Mouse (Mus musculus): Measurements from ENCODE around the gene Snx3.

Snx3 gene

DNA sequence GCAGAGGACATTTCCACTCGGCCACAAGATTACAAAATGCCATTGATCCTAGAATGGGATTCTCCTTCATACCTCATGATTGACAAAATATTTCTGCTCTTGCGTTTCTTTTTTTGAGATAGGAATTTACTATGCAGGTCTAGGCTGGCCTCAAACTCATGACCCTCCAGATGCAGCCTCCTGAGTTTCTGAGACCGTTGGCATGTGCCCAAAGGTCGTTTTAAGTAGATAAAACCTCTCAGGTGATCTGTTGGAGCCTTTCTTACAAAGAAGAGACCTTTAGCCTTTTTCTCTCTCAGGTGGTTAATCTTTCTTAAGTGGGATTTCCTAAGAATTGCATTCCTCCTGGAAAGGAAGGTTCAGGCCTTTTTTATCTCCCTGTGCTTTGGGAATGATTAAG is 8.8 kb upstream of the Snx3 start:
- Histone ChIP-seq H3K27me3 (ENCODE audit: insufficient read depth, low read length) (no peaks in the 10 kb centered on the region), H3K9me3 (ENCODE audit: low read length) (no peaks in the 10 kb centered on the region), H3K4me3 (replicated peaks; ENCODE audit: low read length) (no peak overlapping the region), H3K36me3 (ENCODE audit: insufficient read depth, low read length) (no peaks in the 10 kb centered on the region), H3K4me1 (replicated peaks; ENCODE audit: low read depth, low read length) (peaks cover 20% of the 10 kb centered on the region)
- TF ChIP-seq NANOG (IDR thresholded peaks at IDR 0.05; ENCODE audit: borderline replicate concordance, low read length) (no peak), CTCF (conservative IDR thresholded peaks at IDR 0.05; ENCODE audit: low read length) (no peak), POU5F1 (IDR thresholded peaks at IDR 0.05; ENCODE audit: borderline replicate concordance, low read length) (no peak)

- H3K9me3 ChIP-seq (ENCODE audit: low read length), result no peaks in the 10 kb centered on the region
- no peaks in the 10 kb centered on the region for H3K27me3 ChIP-seq (ENCODE audit: insufficient read depth, low read length)
- peaks cover 39% of the 10 kb centered on the region for H3K4me1 ChIP-seq (replicated peaks; ENCODE audit: low read depth, low read length)
- TF ChIP-seq NANOG (IDR thresholded peaks at IDR 0.05; ENCODE audit: borderline replicate concordance, low read length) (no peak), POU5F1 (IDR thresholded peaks at IDR 0.05; ENCODE audit: borderline replicate concordance, low read length) (no peak), CTCF (conservative IDR thresholded peaks at IDR 0.05; ENCODE audit: low read length) (no peak)
- H3K4me3 ChIP-seq (replicated peaks; ENCODE audit: low read length), result peak overlapping the region; percentile 96; the same call in 1 of the 2 replicates
- H3K36me3 ChIP-seq (ENCODE audit: insufficient read depth, low read length), result peaks cover 15% of the 10 kb centered on the region
Measured at GRCm38 (mm10) chr10:42500611-42501010, 1.2 kb upstream of the Snx3 start.

DNA sequence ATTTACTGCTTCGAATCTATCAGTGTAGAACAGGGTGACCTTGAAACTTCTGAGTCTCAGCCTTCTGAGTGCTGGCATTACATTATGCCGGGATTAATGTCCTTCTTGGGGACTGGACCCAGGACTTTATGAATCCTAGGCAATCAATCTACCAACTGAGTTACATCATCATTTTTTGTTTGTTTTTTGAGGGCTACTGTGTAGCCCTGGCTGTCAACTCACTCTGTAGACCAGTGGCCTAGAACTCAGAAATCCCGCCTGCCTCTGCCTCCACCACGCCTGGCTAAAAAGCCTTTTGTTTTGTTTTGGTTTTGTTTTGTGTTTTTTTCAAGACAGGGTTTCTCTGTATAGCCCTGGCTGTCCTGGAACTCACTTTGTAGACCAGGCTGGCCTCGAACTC is 669 bp upstream of the Snx3 start:
- TF ChIP-seq CTCF (conservative IDR thresholded peaks at IDR 0.05; ENCODE audit: low read length) (no peak), POU5F1 (IDR thresholded peaks at IDR 0.05; ENCODE audit: borderline replicate concordance, low read length) (no peak), NANOG (IDR thresholded peaks at IDR 0.05; ENCODE audit: borderline replicate concordance, low read length) (no peak)
- H3K4me1 ChIP-seq (replicated peaks; ENCODE audit: low read depth, low read length), result peaks cover 41% of the 10 kb centered on the region
- no peaks in the 10 kb centered on the region for H3K9me3 ChIP-seq (ENCODE audit: low read length)
- H3K4me3 ChIP-seq (replicated peaks; ENCODE audit: low read length), result peak overlapping the region; percentile 96
- peaks cover 20% of the 10 kb centered on the region for H3K36me3 ChIP-seq (ENCODE audit: insufficient read depth, low read length)
- no peaks in the 10 kb centered on the region for H3K27me3 ChIP-seq (ENCODE audit: insufficient read depth, low read length)

DNA sequence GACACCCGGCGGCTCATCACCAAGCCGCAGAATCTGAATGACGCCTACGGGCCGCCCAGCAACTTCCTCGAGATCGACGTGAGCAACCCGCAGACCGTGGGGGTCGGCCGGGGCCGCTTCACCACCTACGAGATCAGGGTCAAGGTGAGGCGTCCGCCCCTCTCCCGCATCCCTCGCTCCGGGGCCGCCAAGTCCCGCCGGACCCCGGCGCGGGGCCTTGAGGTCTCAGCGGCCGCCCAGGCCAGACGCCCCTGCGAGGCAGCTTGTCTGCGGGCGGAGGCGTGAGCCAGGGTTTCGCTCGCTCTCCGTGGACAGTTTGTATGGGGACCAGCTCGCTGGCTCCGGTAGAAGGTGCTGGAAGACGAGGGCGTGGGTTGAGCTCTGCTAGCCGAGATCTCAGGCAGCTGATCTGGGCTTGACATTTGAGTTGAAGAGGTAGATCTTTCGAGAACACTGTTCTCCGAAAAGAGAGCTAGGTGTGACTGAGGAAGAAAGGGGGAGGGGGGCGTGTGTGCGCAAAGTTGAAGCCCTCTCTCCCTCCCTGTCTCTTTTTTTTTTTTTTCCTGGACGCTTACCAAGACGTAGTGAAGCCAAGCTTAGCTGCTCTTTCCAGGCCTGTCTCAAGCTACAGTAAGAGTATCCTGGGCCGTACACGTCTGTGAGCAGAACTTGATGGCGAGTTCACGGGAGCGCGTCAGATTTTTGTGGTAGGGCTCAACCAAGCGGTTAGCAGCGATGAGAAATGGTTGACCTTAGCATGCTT is 700 bp downstream of the Snx3 start:
- Histone ChIP-seq H3K36me3 (ENCODE audit: insufficient read depth, low read length) (peaks cover 32% of the 10 kb centered on the region), H3K4me3 (replicated peaks; ENCODE audit: low read length) (peak overlapping the region; percentile 96), H3K4me1 (replicated peaks; ENCODE audit: low read depth, low read length) (peaks cover 41% of the 10 kb centered on the region), H3K9me3 (ENCODE audit: low read length) (no peaks in the 10 kb centered on the region), H3K27me3 (ENCODE audit: insufficient read depth, low read length) (no peaks in the 10 kb centered on the region)
- TF ChIP-seq CTCF (conservative IDR thresholded peaks at IDR 0.05; ENCODE audit: low read length), result no peak
- no peak for TF ChIP-seq NANOG (IDR thresholded peaks at IDR 0.05; ENCODE audit: borderline replicate concordance, low read length)
- TF ChIP-seq POU5F1 (IDR thresholded peaks at IDR 0.05; ENCODE audit: borderline replicate concordance, low read length), result no peak

GRCm38 (mm10) chr10:42504096-42504710 is 2.4 kb downstream of the Snx3 start:
- Histone ChIP-seq H3K27me3 (ENCODE audit: insufficient read depth, low read length) (no peaks in the 10 kb centered on the region), H3K4me1 (replicated peaks; ENCODE audit: low read depth, low read length) (peaks cover 36% of the 10 kb centered on the region), H3K9me3 (ENCODE audit: low read length) (peaks cover 12% of the 10 kb centered on the region), H3K4me3 (replicated peaks; ENCODE audit: low read length) (0 out of 2 replicates have a peak overlapping the region, but pooled peaks have one; percentile 17), H3K36me3 (ENCODE audit: insufficient read depth, low read length) (peaks cover 44% of the 10 kb centered on the region)
- TF ChIP-seq NANOG (IDR thresholded peaks at IDR 0.05; ENCODE audit: borderline replicate concordance, low read length) (no peak), CTCF (conservative IDR thresholded peaks at IDR 0.05; ENCODE audit: low read length) (no peak), POU5F1 (IDR thresholded peaks at IDR 0.05; ENCODE audit: borderline replicate concordance, low read length) (no peak)

GRCm38 (mm10) chr10:42510141-42510540 is 8.3 kb downstream of the Snx3 start:
- Histone ChIP-seq H3K27me3 (ENCODE audit: insufficient read depth, low read length) (no peaks in the 10 kb centered on the region), H3K36me3 (ENCODE audit: insufficient read depth, low read length) (peaks cover 86% of the 10 kb centered on the region), H3K4me3 (replicated peaks; ENCODE audit: low read length) (no peak overlapping the region), H3K4me1 (replicated peaks; ENCODE audit: low read depth, low read length) (peaks cover 6% of the 10 kb centered on the region), H3K9me3 (ENCODE audit: low read length) (peaks cover 66% of the 10 kb centered on the region)
- no peak for TF ChIP-seq NANOG (IDR thresholded peaks at IDR 0.05; ENCODE audit: borderline replicate concordance, low read length)

- no peak overlapping the region for H3K4me3 ChIP-seq (replicated peaks; ENCODE audit: low read length)
- H3K4me1 ChIP-seq (replicated peaks; ENCODE audit: low read depth, low read length), result no peaks in the 10 kb centered on the region
- H3K36me3 ChIP-seq (ENCODE audit: insufficient read depth, low read length), result peaks cover 84% of the 10 kb centered on the region
- no peaks in the 10 kb centered on the region for H3K27me3 ChIP-seq (ENCODE audit: insufficient read depth, low read length)
- TF ChIP-seq CTCF (conservative IDR thresholded peaks at IDR 0.05; ENCODE audit: low read length) (no peak), NANOG (IDR thresholded peaks at IDR 0.05; ENCODE audit: borderline replicate concordance, low read length) (no peak), POU5F1 (IDR thresholded peaks at IDR 0.05; ENCODE audit: borderline replicate concordance, low read length) (no peak)
- peaks cover 77% of the 10 kb centered on the region for H3K9me3 ChIP-seq (ENCODE audit: low read length)
Measured at GRCm38 (mm10) chr10:42511184-42512135, 9.6 kb downstream of the Snx3 start.

GRCm38 (mm10) chr10:42514125-42514524 is 12.3 kb downstream of the Snx3 start:
- TF ChIP-seq CTCF (conservative IDR thresholded peaks at IDR 0.05; ENCODE audit: low read length) (no peak), NANOG (IDR thresholded peaks at IDR 0.05; ENCODE audit: borderline replicate concordance, low read length) (no peak), POU5F1 (IDR thresholded peaks at IDR 0.05; ENCODE audit: borderline replicate concordance, low read length) (no peak)
- Histone ChIP-seq H3K27me3 (ENCODE audit: insufficient read depth, low read length) (no peaks in the 10 kb centered on the region), H3K36me3 (ENCODE audit: insufficient read depth, low read length) (peaks cover 75% of the 10 kb centered on the region), H3K4me3 (replicated peaks; ENCODE audit: low read length) (no peak overlapping the region), H3K4me1 (replicated peaks; ENCODE audit: low read depth, low read length) (peaks cover 3% of the 10 kb centered on the region; the same call in 1 of the 2 replicates), H3K9me3 (ENCODE audit: low read length) (peaks cover 65% of the 10 kb centered on the region)
